Mouse (Mus musculus) megakaryocyte, embryonic 14.5 days (primary cell): Measurements from ENCODE around the gene Abhd18. TPM values are rescaled to one million over a fixed set of nuclear protein-coding genes. Genes with fewer than 3 reads are reported as not detected.
A peak's percentile ranks its signal among the peaks of the same experiment; 100 is the strongest.
"Not testable (repeated sequence)": the region's sequence is repeated elsewhere in the genome, so short reads cannot be mapped to it uniquely, and the experiment has no call there.

Experiments
- H3K27me3 ChIP-seq: replicated peaks from 2 replicates; pipeline ENCODE3; 2012; ENCODE audit warnings: inconsistent platforms
- H3K36me3 ChIP-seq: replicated peaks from 2 replicates; pipeline ENCODE3; 2012; ENCODE audit warnings: low read length, inconsistent platforms, mixed read lengths
- H3K4me1 ChIP-seq: 2 replicates; pipeline ENCODE4 v1.6.1; 2012; ENCODE audit warnings: inconsistent platforms
- H3K4me3 ChIP-seq: replicated peaks from 2 replicates; pipeline ENCODE3; 2012; ENCODE audit warnings: moderate library complexity, mild to moderate bottlenecking, inconsistent platforms
- H3K9me3 ChIP-seq: 2 replicates; pipeline ENCODE4 v1.6.1; 2012; ENCODE audit warnings: inconsistent platforms
- FLI1 ChIP-seq: IDR thresholded peaks from 2 replicates; pipeline ENCODE4 v1.6.1; 2012; ENCODE audit warnings: low read length, inconsistent platforms, mixed read lengths
- GATA1 ChIP-seq: IDR thresholded peaks from 3 replicates; pipeline ENCODE4 v1.6.1; 2012; ENCODE audit warnings: mixed read lengths, low read length, inconsistent platforms, borderline replicate concordance
- polyA plus RNA-seq: library from polyadenylated mRNA; stranded (reverse); fragments of >175 nt; gene quantifications from 2 replicates; pipeline ENCODE4 v1.2.3, GENCODE M21; 2012; ENCODE audit warnings: low replicate concordance; ENCODE audit not compliant: insufficient read depth

The Abhd18 gene
- polyA plus RNA-seq, 1 experiment, result 1.7 TPM

- not testable (repeated sequence) for H3K9me3 ChIP-seq, H3K27me3 ChIP-seq, H3K4me1 ChIP-seq
- peak overlapping the region; percentile 89 for H3K4me3 ChIP-seq
- H3K36me3 ChIP-seq, result peaks cover 11% of the 10 kb centered on the region
Measured at GRCm38 (mm10) chr3:40893816-40894258, 47.1 kb downstream of the Abhd18 start.

- not testable (repeated sequence) for H3K4me1 ChIP-seq, H3K36me3 ChIP-seq, H3K9me3 ChIP-seq, H3K27me3 ChIP-seq
- H3K4me3 ChIP-seq, result peak overlapping the region; percentile 92
Measured at GRCm38 (mm10) chr3:40894336-40894735, 47.6 kb downstream of the Abhd18 start.

GRCm38 (mm10) chr3:40902443-40902842 is 55.7 kb downstream of the Abhd18 start, which contains the start of gene 1700034I23Rik:
Gene 1700034I23Rik (minus strand): TSS chr3:40902543.
- peaks cover 29% of the 10 kb centered on the region for H3K36me3 ChIP-seq
- not testable (repeated sequence) for H3K4me3 ChIP-seq, H3K9me3 ChIP-seq, H3K27me3 ChIP-seq
- peaks cover 10% of the 10 kb centered on the region; the same call in 1 of the 2 replicates for H3K4me1 ChIP-seq

- H3K9me3 ChIP-seq, result no peaks in the 10 kb centered on the region
- no peak for TF ChIP-seq GATA1
- TF ChIP-seq FLI1, result no peak
- peaks cover 56% of the 10 kb centered on the region for H3K36me3 ChIP-seq
- H3K4me3 ChIP-seq, result no peak overlapping the region
- no peaks in the 10 kb centered on the region for H3K27me3 ChIP-seq
- H3K4me1 ChIP-seq, result no peaks in the 10 kb centered on the region
Measured at GRCm38 (mm10) chr3:40938189-40938588, 91.4 kb downstream of the Abhd18 start.

- H3K4me3 ChIP-seq, result no peak overlapping the region
- TF ChIP-seq FLI1 (no peak), GATA1 (no peak)
- no peaks in the 10 kb centered on the region for H3K27me3 ChIP-seq
- no peaks in the 10 kb centered on the region for H3K4me1 ChIP-seq
- peaks cover 52% of the 10 kb centered on the region for H3K36me3 ChIP-seq
- H3K9me3 ChIP-seq, result no peaks in the 10 kb centered on the region
Measured at GRCm38 (mm10) chr3:40938592-40938991, 91.8 kb downstream of the Abhd18 start.

- Histone ChIP-seq H3K36me3 (peaks cover 48% of the 10 kb centered on the region), H3K9me3 (no peaks in the 10 kb centered on the region), H3K4me3 (no peak overlapping the region), H3K27me3 (no peaks in the 10 kb centered on the region), H3K4me1 (no peaks in the 10 kb centered on the region)
- no peak for TF ChIP-seq GATA1
- TF ChIP-seq FLI1, result no peak
Measured at GRCm38 (mm10) chr3:40939019-40939418, 92.2 kb downstream of the Abhd18 start.

- TF ChIP-seq GATA1 (no peak), FLI1 (no peak)
Measured at GRCm38 (mm10) chr3:40949170-40949902, 102.6 kb downstream of the Abhd18 start, which contains the start of gene Larp1b. Gene Larp1b (plus strand): TSS chr3:40949828.

GRCm38 (mm10) chr3:40949903-40950600 is 103.3 kb downstream of the Abhd18 start:
- Histone ChIP-seq H3K9me3 (no peaks in the 10 kb centered on the region), H3K4me1 (peaks cover 61% of the 10 kb centered on the region), H3K36me3 (no peaks in the 10 kb centered on the region), H3K4me3 (peak overlapping the region; percentile 98), H3K27me3 (no peaks in the 10 kb centered on the region)
- TF ChIP-seq FLI1 (no peak), GATA1 (no peak)

More at GRCm38 (mm10) chr3:40949170-40949902, 102.6 kb downstream of the Abhd18 start, which contains the start of gene Larp1b:
- Histone ChIP-seq H3K27me3 (no peaks in the 10 kb centered on the region), H3K4me1 (peaks cover 55% of the 10 kb centered on the region), H3K4me3 (peak within 1 kb of the TSS; percentile 98), H3K36me3 (no peaks in the 10 kb centered on the region), H3K9me3 (no peaks in the 10 kb centered on the region)

- Histone ChIP-seq H3K4me3 (peak overlapping the region; percentile 98), H3K9me3 (no peaks in the 10 kb centered on the region), H3K36me3 (no peaks in the 10 kb centered on the region), H3K4me1 (peaks cover 64% of the 10 kb centered on the region), H3K27me3 (no peaks in the 10 kb centered on the region)
- TF ChIP-seq FLI1 (no peak), GATA1 (no peak)
Measured at GRCm38 (mm10) chr3:40950601-40951201, 103.9 kb downstream of the Abhd18 start.

- Histone ChIP-seq H3K36me3 (no peaks in the 10 kb centered on the region), H3K4me1 (peaks cover 57% of the 10 kb centered on the region), H3K4me3 (peak overlapping the region; percentile 98), H3K27me3 (no peaks in the 10 kb centered on the region), H3K9me3 (no peaks in the 10 kb centered on the region)
- TF ChIP-seq GATA1 (no peak), FLI1 (no peak)
Measured at GRCm38 (mm10) chr3:40951365-40951764, 104.6 kb downstream of the Abhd18 start.
